Mouse (Mus musculus) liver, adult 2 months (tissue): Measurements from ENCODE around the gene Zrsr1. TPM values are rescaled to one million over a fixed set of nuclear protein-coding genes. Genes with fewer than 3 reads are reported as not detected.
A peak's percentile ranks its signal among the peaks of the same experiment; 100 is the strongest.

Experiments used
- DNase-seq: peaks from one replicate; pipeline ENCODE4 v3.0.0-alpha.2; 2011; ENCODE audit warnings: low read depth, low spot score; ENCODE audit errors: extremely low read depth
- H3K27ac ChIP-seq: fragments of 200-500 bp; replicated peaks from 2 replicates; pipeline ENCODE4 v1.5.1; 2012; ENCODE audit warnings: low read depth, mild to moderate bottlenecking, control low read depth, inconsistent platforms, low read length; ENCODE audit not compliant: insufficient read depth
- H3K27me3 ChIP-seq: fragments of 200-500 bp; 2 replicates; pipeline ENCODE4 v1.6.1; 2012; ENCODE audit warnings: mild to moderate bottlenecking, moderate library complexity, low read length, inconsistent platforms; ENCODE audit not compliant: control insufficient read depth, insufficient read depth
- H3K36me3 ChIP-seq: fragments of 200-500 bp; 2 replicates; pipeline ENCODE4 v1.6.1; 2012; ENCODE audit warnings: low read length, inconsistent platforms; ENCODE audit not compliant: control insufficient read depth, insufficient read depth
- H3K4me1 ChIP-seq: fragments of 200-500 bp; 2 replicates; pipeline ENCODE4 v1.6.1; 2011; ENCODE audit warnings: low read length; ENCODE audit not compliant: control insufficient read depth, insufficient read depth
- H3K4me3 ChIP-seq: fragments of 200-500 bp; 2 replicates; pipeline ENCODE4 v1.5.1; 2011; ENCODE audit warnings: low read depth, mild to moderate bottlenecking, control low read depth, low read length, moderate library complexity; ENCODE audit not compliant: insufficient read depth
- H3K79me2 ChIP-seq: fragments of 200-500 bp; 2 replicates; pipeline ENCODE4 v1.6.1; 2012; ENCODE audit warnings: inconsistent platforms, mild to moderate bottlenecking, low read length, moderate library complexity; ENCODE audit not compliant: control insufficient read depth, insufficient read depth
- H3K9ac ChIP-seq: fragments of 200-500 bp; 2 replicates; pipeline ENCODE4 v1.6.1; 2012; ENCODE audit warnings: low read depth, mild to moderate bottlenecking, control low read depth, inconsistent platforms, low read length
- CTCF ChIP-seq: fragments of 200-500 bp; IDR thresholded peaks from 2 replicates; pipeline ENCODE4 v1.5.1; 2011; ENCODE audit warnings: low read depth, low read length, control low read depth
- POLR2A ChIP-seq: fragments of 200-500 bp; IDR thresholded peaks from 2 replicates; pipeline ENCODE4 v1.6.1; 2011; ENCODE audit warnings: low read length, control low read depth; ENCODE audit not compliant: insufficient read depth; ENCODE audit errors: extremely low read depth
- WGBS: fragments of 180-500 bp; shearing (Covaris S2); methylation state at CpG from one replicate; pipeline ENCODE4 v1.1.7; 2018; 5-methylcytosine and 5-hydroxymethylcytosine counted together
- polyA plus RNA-seq: library from polyadenylated mRNA; depleted of rRNA; stranded (reverse); fragments of >200 nt; gene quantifications from 2 replicates; pipeline ENCODE4 v1.2.3, GENCODE M21; 2012
- total RNA-seq: library from RNA; depleted of rRNA; stranded (reverse); fragments of >200 nt; gene quantifications from 2 replicates; pipeline ENCODE4 v1.2.3, GENCODE M21; 2014

The Zrsr1 gene
- total and polyA plus RNA-seq, 2 experiments: 4.9 to 6.8 TPM

- H3K27ac ChIP-seq: peak within 1 kb of the TSS; percentile 68
- TF ChIP-seq CTCF (no peak), POLR2A (peak; percentile 66; the same call in 1 of the 2 replicates)
- WGBS: under 1% methylated on average over 66 of the region's 66 CpGs
- no peaks in the 10 kb centered on the region for H3K27me3 ChIP-seq
- peak; percentile 91 for DNase-seq
- peak within 1 kb of the TSS; percentile 73 for H3K9ac ChIP-seq
- peaks cover 15% of the 10 kb centered on the region for H3K79me2 ChIP-seq
- peaks cover 7% of the 10 kb centered on the region for H3K4me1 ChIP-seq
- peaks cover 16% of the 10 kb centered on the region for H3K36me3 ChIP-seq
- H3K4me3 ChIP-seq: peak within 1 kb of the TSS; percentile 81
These were observed 18.8 kb downstream of the Zrsr1 start, which contains the start of gene Cct4 for GRCm38 (mm10) chr11:22990393-22991126. Cct4 (plus strand) TSS chr11:22990519.

- Histone ChIP-seq H3K27ac (no peak overlapping the region), H3K27me3 (no peaks in the 10 kb centered on the region), H3K79me2 (peaks cover 15% of the 10 kb centered on the region), H3K36me3 (peaks cover 22% of the 10 kb centered on the region), H3K4me1 (peaks cover 7% of the 10 kb centered on the region), H3K9ac (peak overlapping the region; percentile 73), H3K4me3 (peak overlapping the region; percentile 81)
- no peak for DNase-seq
- no peak for TF ChIP-seq POLR2A
- no peak for TF ChIP-seq CTCF
- 6% methylated on average over 14 of the region's 14 CpGs for WGBS
These were observed 19.5 kb downstream of the Zrsr1 start for GRCm38 (mm10) chr11:22991218-22991835.

- no peak for DNase-seq
- no peak overlapping the region for H3K9ac ChIP-seq
- no peak overlapping the region for H3K27ac ChIP-seq
- H3K27me3 ChIP-seq: no peaks in the 10 kb centered on the region
- peaks cover 7% of the 10 kb centered on the region for H3K4me1 ChIP-seq
- no peak overlapping the region for H3K4me3 ChIP-seq
- peaks cover 15% of the 10 kb centered on the region for H3K79me2 ChIP-seq
- TF ChIP-seq CTCF (no peak), POLR2A (no peak)
- 78% methylated on average over 2 of the region's 2 CpGs for WGBS
- peaks cover 42% of the 10 kb centered on the region for H3K36me3 ChIP-seq
These were observed 22.5 kb downstream of the Zrsr1 start for GRCm38 (mm10) chr11:22994271-22994670.

GRCm38 (mm10) chr11:22995461-22995860 lies 23.7 kb downstream of the Zrsr1 start:
- peaks cover 15% of the 10 kb centered on the region for H3K79me2 ChIP-seq
- WGBS: 93% methylated on average over 4 of the region's 4 CpGs
- H3K27me3 ChIP-seq: no peaks in the 10 kb centered on the region
- no peak for TF ChIP-seq CTCF
- no peak for TF ChIP-seq POLR2A
- DNase-seq: no peak
- H3K36me3 ChIP-seq: peaks cover 54% of the 10 kb centered on the region
- H3K27ac ChIP-seq: no peak overlapping the region
- H3K9ac ChIP-seq: no peak overlapping the region
- peaks cover 7% of the 10 kb centered on the region for H3K4me1 ChIP-seq
- no peak overlapping the region for H3K4me3 ChIP-seq

GRCm38 (mm10) chr11:22998308-22998707 lies 26.5 kb downstream of the Zrsr1 start:
- DNase-seq: no peak
- H3K79me2 ChIP-seq: peaks cover 2% of the 10 kb centered on the region; the same call in 1 of the 2 replicates
- peaks cover 76% of the 10 kb centered on the region for H3K36me3 ChIP-seq
- no peak overlapping the region for H3K27ac ChIP-seq
- WGBS: 78% methylated on average over 1 of the region's 1 CpGs
- H3K4me3 ChIP-seq: no peak overlapping the region
- TF ChIP-seq CTCF: no peak
- TF ChIP-seq POLR2A: no peak
- H3K4me1 ChIP-seq: no peaks in the 10 kb centered on the region
- no peak overlapping the region for H3K9ac ChIP-seq
- no peaks in the 10 kb centered on the region for H3K27me3 ChIP-seq
